In genomic region chr7:100918176-100918575, GRCm38 (mm10) we compare ENCODE assay signal across 8 mouse cellular contexts. TPM values are rescaled to one million over a fixed set of nuclear protein-coding genes. Genes with fewer than 3 reads are reported as not detected.
DNase-seq lines count a peak whose midpoint lies in the region; ATAC-seq and TF ChIP-seq lines count a peak whose summit lies in the region.

No protein-coding gene starts in this region.

- no peak for DNase-seq in neural tube, embryonic 11.5 days (ENCODE audit: low spot score)
- no peak for DNase-seq in neural tube, embryonic 10.5 days (ENCODE audit: extremely low spot score, low spot score)
- peak; percentile 68 for DNase-seq in gastrocnemius, adult 18-20 months (ENCODE audit: low spot score)
- DNase-seq in kidney, postnatal 10 days, result peak; percentile 80
- no peak for DNase-seq in right cerebral cortex, adult 18-20 months
- no peak for DNase-seq in cerebellum, postnatal 36 days
- DNase-seq in thymus, adult 18-20 months, result no peak

- no peak overlapping the region for H3K9ac ChIP-seq in neural tube, embryonic 11.5 days (ENCODE audit: low read length)

- H3K4me3 ChIP-seq in neural tube, embryonic 11.5 days (ENCODE audit: low read depth, low read length), result no peak overlapping the region
- no peak overlapping the region for H3K4me3 ChIP-seq in myocyte

- no peaks in the 10 kb centered on the region for H3K9me3 ChIP-seq in neural tube, embryonic 11.5 days (ENCODE audit: control insufficient read depth, low read length)

- H3K27me3 ChIP-seq in neural tube, embryonic 11.5 days (ENCODE audit: control insufficient read depth, insufficient read depth, low read length), result no peaks in the 10 kb centered on the region
- no peaks in the 10 kb centered on the region for H3K27me3 ChIP-seq in myocyte (ENCODE audit: control insufficient read depth, insufficient read depth, insufficient read length)

- H3K4me1 ChIP-seq in neural tube, embryonic 11.5 days (ENCODE audit: control insufficient read depth, insufficient read depth, low read length), result peaks cover 22% of the 10 kb centered on the region

- H3K27ac ChIP-seq in neural tube, embryonic 11.5 days (ENCODE audit: low read depth, low read length), result 0 out of 2 replicates have a peak overlapping the region, but pooled peaks have one; percentile 8

- H3K79me2 ChIP-seq in myocyte (ENCODE audit: control insufficient read depth, insufficient read depth), result peaks cover 86% of the 10 kb centered on the region

- H3ac ChIP-seq in myocyte (ENCODE audit: control insufficient read depth, insufficient read length), result no peak overlapping the region

- ATAC-seq in neural tube, embryonic 11.5 days (ENCODE audit: insufficient read depth, low FRiP score, low TSS enrichment), result no peak

- H3K4me2 ChIP-seq in neural tube, embryonic 11.5 days (ENCODE audit: low read depth), result no peak overlapping the region
- peak overlapping the region; percentile 90 for H3K4me2 ChIP-seq in myocyte (ENCODE audit: low read depth)

- TF ChIP-seq POLR2A in myocyte (IDR thresholded peaks at IDR 0.05; ENCODE audit: insufficient read length, low read depth), result no peak

- WGBS in neural tube, embryonic 11.5 days, result 46% methylated on average over 9 of the region's 9 CpGs

- H3K36me3 ChIP-seq in neural tube, embryonic 11.5 days (ENCODE audit: control insufficient read depth, insufficient read depth, low read length), result peaks cover 9% of the 10 kb centered on the region; the same call in 1 of the 2 replicates
- H3K36me3 ChIP-seq in myocyte (ENCODE audit: control insufficient read depth, insufficient read depth), result no peaks in the 10 kb centered on the region

TF ChIP-seq in myocyte, 11 proteins besides CTCF, POLR2A, EP300 and RAD21:
- TF ChIP-seq MYOG (IDR thresholded peaks at IDR 0.05; ENCODE audit: control insufficient read depth in 1 of 3, insufficient read depth in 1 of 3, insufficient read length in 2 of 3, low read depth in 2 of 3) (no peak), MAX (IDR thresholded peaks at IDR 0.05; ENCODE audit: low read depth) (no peak), REST (IDR thresholded peaks at IDR 0.05; ENCODE audit: insufficient read depth, insufficient read length) (no peak), MYOD1 (IDR thresholded peaks at IDR 0.05; ENCODE audit: control insufficient read depth in 1 of 3, insufficient read length in 2 of 3, low read depth in 2 of 3) (no peak), TCF12 (IDR thresholded peaks at IDR 0.05; ENCODE audit: insufficient read depth, poor library complexity, severe bottlenecking) (no peak), TCF3 (IDR thresholded peaks at IDR 0.05; ENCODE audit: insufficient read length, low read depth) (no peak), E2F4 (IDR thresholded peaks at IDR 0.05; ENCODE audit: insufficient read depth) (no peak), SRF (IDR thresholded peaks at IDR 0.05; ENCODE audit: control insufficient read depth, insufficient read length, low read depth) (no peak)

RNA-seq across cellular contexts. Expression of gene Arhgef17, which starts 13.7 kb away (rescaled TPM):
- 9.7 and 10.7 TPM in 2 replicates for polyA plus RNA-seq in neural tube, embryonic 11.5 days (2014; fragmentation: Nextera tagmentation; extraction: Ambion mirVana)
- total RNA-seq in gastrocnemius, adult 18-20 months (2021), result 10 to 100 TPM; 32.1 to 35.5 TPM
- 24.7 TPM for polyA plus RNA-seq in myocyte (2012; fragmentation: generic; extraction: Trizol)

RNA-seq across cellular contexts. Expression of gene Relt, which starts 54.9 kb away (rescaled TPM):
- 2.6 and 3.9 TPM in 2 replicates for polyA plus RNA-seq in neural tube, embryonic 11.5 days (2014; fragmentation: Nextera tagmentation; extraction: Ambion mirVana)
- total RNA-seq in gastrocnemius, adult 18-20 months (2021), result 10 to 100 TPM; 15.5 to 23.8 TPM
- polyA plus RNA-seq in myocyte (2012; fragmentation: generic; extraction: Trizol), result 6.5 TPM

RNA-seq across cellular contexts. Expression of gene P2ry6, which starts 56.3 kb away (rescaled TPM):
- 2.0 and 3.1 TPM in 2 replicates for polyA plus RNA-seq in neural tube, embryonic 11.5 days (2014; fragmentation: Nextera tagmentation; extraction: Ambion mirVana)
- under 1 TPM; 0.59 to 0.90 TPM for total RNA-seq in gastrocnemius, adult 18-20 months (2021)
- 0.13 TPM for polyA plus RNA-seq in myocyte (2012; fragmentation: generic; extraction: Trizol)

Comparison
In these comparisons a context has a peak if more than half of its experiments do, and no peak if none do; other contexts are left out.
1. DNase-seq: peak in gastrocnemius, adult 18-20 months (single experiment) and kidney, postnatal 10 days (single experiment); none in neural tube, embryonic 11.5 days (single experiment), neural tube, embryonic 10.5 days (single experiment), right cerebral cortex, adult 18-20 months (single experiment), cerebellum, postnatal 36 days (0 of 2) and thymus, adult 18-20 months (0 of 2).